ENCODE assay signal across 24 mouse cellular contexts in genomic region chr5:44854189-44854588, GRCm38 (mm10). TPM values are rescaled to one million over a fixed set of nuclear protein-coding genes. Genes with fewer than 3 reads are reported as not detected.
"Had no signal": no experiment of that assay in that cellular context is flagged by ENCODE, and none has a peak within 500 bp of the region (broad histone marks: within the 10 kb centered on the region; RNA-seq: fewer than 3 reads in every experiment).

No protein-coding gene starts in this region.

- H3K4me1 ChIP-seq: heart, embryonic 10.5 days; heart, embryonic 12.5 days; intestine, embryonic 15.5 days; limb, embryonic 10.5 days; limb, embryonic 12.5 days had no signal

- H3K9ac ChIP-seq: heart, embryonic 12.5 days; hindbrain, embryonic 14.5 days; intestine, embryonic 15.5 days; limb, embryonic 12.5 days had no signal

- H3K27ac ChIP-seq: gastrocnemius, adult 2 months; heart, embryonic 10.5 days; hindbrain, embryonic 14.5 days; intestine, embryonic 15.5 days; layer of hippocampus, adult 2 months; left cerebral cortex, adult 2 months; limb, embryonic 10.5 days; limb, embryonic 12.5 days had no signal

- H3K27me3 ChIP-seq: heart, embryonic 12.5 days; intestine, embryonic 15.5 days; limb, embryonic 12.5 days had no signal

- H3K4me2 ChIP-seq: heart, embryonic 12.5 days; hindbrain, embryonic 14.5 days; intestine, embryonic 15.5 days; limb, embryonic 12.5 days; liver, embryonic 11.5 days had no signal

- H3K9me3 ChIP-seq: heart, embryonic 10.5 days; intestine, embryonic 15.5 days; limb, embryonic 10.5 days; limb, embryonic 12.5 days had no signal

- H3K4me3 ChIP-seq: gastrocnemius, adult 2 months; heart, embryonic 10.5 days; heart, embryonic 12.5 days; intestine, embryonic 15.5 days; layer of hippocampus, adult 2 months; left cerebral cortex, adult 2 months; limb, embryonic 10.5 days; limb, embryonic 12.5 days had no signal

- H3K36me3 ChIP-seq: heart, embryonic 10.5 days; heart, embryonic 12.5 days; intestine, embryonic 15.5 days; limb, embryonic 10.5 days; limb, embryonic 12.5 days had no signal

- DNase-seq: gastrocnemius, adult 2 months; gastrocnemius, postnatal 10 days; gastrocnemius, postnatal 25 days; heart, adult 18-20 months; heart, postnatal 10 days; heart, postnatal 4 days; kidney, adult 18-20 months; kidney, adult 8-10 months; kidney, postnatal 10 days; kidney, postnatal 25 days; kidney, postnatal 4 days; liver had no signal

- ATAC-seq: hindbrain, embryonic 16.5 days; inflammation-experienced regulatory T-cells, adult 6 months; intestine, embryonic 15.5 days; intestine, postnatal 0 days had no signal

RNA-seq across cellular contexts. Expression of gene Ldb2, which starts 54.7 kb away (rescaled TPM):
- polyA plus RNA-seq: inflammation-experienced regulatory T-cells, adult 6 months had no signal
